Comparison of ENCODE assay signal across 10 mouse cellular contexts in the genomic region with DNA sequence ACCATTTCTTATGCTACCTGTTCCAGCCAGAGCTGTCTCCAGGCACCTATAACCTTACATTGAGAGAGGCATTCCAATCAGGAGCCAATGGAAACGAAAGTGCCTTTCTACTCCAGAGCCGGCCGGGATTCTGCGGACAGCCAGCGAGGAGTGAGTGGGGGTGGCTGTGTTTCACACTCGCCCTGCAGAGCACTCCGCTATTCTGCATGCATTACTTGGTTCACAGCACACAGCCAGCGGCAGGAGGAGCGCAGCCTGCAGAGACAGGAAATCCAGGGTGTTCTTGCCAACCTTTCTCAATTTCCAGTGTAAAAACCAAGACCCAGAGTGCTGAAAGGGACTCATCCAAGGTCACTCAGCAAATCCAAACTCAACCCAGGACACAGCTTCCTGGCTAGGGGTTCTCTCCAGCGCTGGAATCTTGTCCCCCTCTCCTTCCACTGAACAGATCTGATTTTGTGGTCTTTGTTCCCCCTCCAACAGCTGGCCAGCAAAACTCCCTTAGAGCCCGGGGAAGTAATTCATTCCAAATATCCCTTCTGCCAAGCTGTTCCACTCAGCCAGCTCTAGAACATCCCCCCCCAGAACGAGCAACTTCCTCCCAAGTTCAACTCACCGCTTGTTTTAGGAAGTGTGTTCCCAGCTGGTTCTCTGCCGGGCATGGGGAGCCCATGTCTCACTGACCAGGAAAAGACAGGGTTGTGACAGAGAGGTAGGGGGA. TPM values are rescaled to one million over a fixed set of nuclear protein-coding genes. Genes with fewer than 3 reads are reported as not detected.
A peak's percentile ranks its signal among the peaks of the same experiment; 100 is the strongest.
DNase-seq lines count a peak whose midpoint lies in the region; ATAC-seq and TF ChIP-seq lines count a peak whose summit lies in the region.
"Had no signal": no experiment of that assay in that cellular context is flagged by ENCODE, and none has a peak within 500 bp of the region (broad histone marks: within the 10 kb centered on the region; RNA-seq: fewer than 3 reads in every experiment).

No protein-coding gene starts in this region.

- H3K9ac ChIP-seq in kidney, embryonic 15.5 days, result peak overlapping the region; percentile 8; the same call in 1 of the 2 replicates

- no peak overlapping the region for H3K27ac ChIP-seq in kidney, embryonic 15.5 days
- H3K27ac ChIP-seq: left cerebral cortex, adult 2 months; macrophage had no signal

- 17% methylated on average over 14 of the region's 14 CpGs for WGBS in kidney, embryonic 15.5 days

- POLR2A ChIA-PET in Patski (lab: Charles Lee), result no interaction called here

- no peaks in the 10 kb centered on the region for H3K9me3 ChIP-seq in kidney, embryonic 15.5 days (replicated peaks)
- H3K9me3 ChIP-seq: G1E had no signal

- peaks cover 37% of the 10 kb centered on the region for H3K4me1 ChIP-seq in kidney, embryonic 15.5 days

- ATAC-seq in Patski, result peak; percentile 48
- 0 out of 2 replicates have a peak, but pooled peaks have one; percentile 37 for ATAC-seq in kidney, embryonic 15.5 days (replicated peaks; ENCODE audit: low FRiP score)

- peak; percentile 33 for DNase-seq in kidney, adult 11 months
- no peak for DNase-seq in kidney, adult 9 months
- DNase-seq in Muller cell, postnatal 12 days (ENCODE audit: inconsistent ontology term), result peak; percentile 31
- no peak for DNase-seq in Patski (ENCODE audit: low read depth, low spot score)
- no peak for DNase-seq in adrenal gland, adult (ENCODE audit: inconsistent age in 2 of 2, low spot score in 1 of 2)
- no peak for DNase-seq in spleen, postnatal 4 days (ENCODE audit: low spot score in 2 of 2)

- H3K36me3 ChIP-seq in kidney, embryonic 15.5 days, result no peaks in the 10 kb centered on the region
- H3K36me3 ChIP-seq: G1E had no signal

- H3K4me2 ChIP-seq in kidney, embryonic 15.5 days, result peak overlapping the region; percentile 24

- peaks cover 50% of the 10 kb centered on the region for H3K27me3 ChIP-seq in Patski
- H3K27me3 ChIP-seq in kidney, embryonic 15.5 days, result peaks cover 51% of the 10 kb centered on the region

- CTCF ChIA-PET in Patski (lab: Charles Lee), result interaction anchor here (1.4 to 1.6 kb wide), 3 partner anchors 11 to 42 kb away, joined by 3 to 5 read pairs (median 4); no protein-coding TSS in a partner anchor

- no peak for TF ChIP-seq CTCF in Patski (IDR thresholded peaks at IDR 0.05)

- H3K4me3 ChIP-seq in kidney, embryonic 15.5 days (replicated peaks), result no peak overlapping the region
- H3K4me3 ChIP-seq: left cerebral cortex, adult 2 months had no signal

- in situ Hi-C loops in Patski (cut with MboI; ENCODE audit: low pct_unique_long_range_greater_than_20kb), result no loop called here

RNA-seq across cellular contexts. Expression of gene Kcng4, which starts 0.7 kb away (rescaled TPM):
- 0.06 TPM for polyA plus RNA-seq in Patski (2021)
- polyA plus RNA-seq in kidney, embryonic 15.5 days (2015; fragmentation: Nextera tagmentation; extraction: Ambion mirVana), result 0.05 TPM in 1 of 2 replicates, not detected in the other
- polyA plus RNA-seq: G1E, macrophage had no signal

RNA-seq across cellular contexts. Expression of gene Adad2, which starts 22.2 kb away (rescaled TPM):
- polyA plus RNA-seq in Patski (2021), result not detected
- not detected in 2 replicates for polyA plus RNA-seq in kidney, embryonic 15.5 days (2015; fragmentation: Nextera tagmentation; extraction: Ambion mirVana)
- polyA plus RNA-seq: G1E, macrophage had no signal

RNA-seq across cellular contexts. Expression of gene Taf1c, which starts 29.8 kb away (rescaled TPM):
- polyA plus RNA-seq in Patski (2021), result 10.6 TPM
- polyA plus RNA-seq in kidney, embryonic 15.5 days (2015; fragmentation: Nextera tagmentation; extraction: Ambion mirVana), result 10.8 and 12.9 TPM in 2 replicates

RNA-seq across cellular contexts. Expression of gene Wfdc1, which starts 31.4 kb away (rescaled TPM):
- not detected for polyA plus RNA-seq in Patski (2021)
- 2.3 and 3.0 TPM in 2 replicates for polyA plus RNA-seq in kidney, embryonic 15.5 days (2015; fragmentation: Nextera tagmentation; extraction: Ambion mirVana)
- polyA plus RNA-seq: G1E, macrophage had no signal

RNA-seq across cellular contexts. Expression of gene Dnaaf1, which starts 59.7 kb away (rescaled TPM):
- 0.13 TPM for polyA plus RNA-seq in Patski (2021)
- 0.23 and 0.28 TPM in 2 replicates for polyA plus RNA-seq in kidney, embryonic 15.5 days (2015; fragmentation: Nextera tagmentation; extraction: Ambion mirVana)
- polyA plus RNA-seq: macrophage had no signal

Comparison
In these comparisons a context has a peak if more than half of its experiments do, and no peak if none do; other contexts are left out.
1. DNase-seq: peak in kidney, adult 11 months (single experiment) and Muller cell, postnatal 12 days (single experiment); none in kidney, adult 9 months (single experiment), Patski (single experiment), adrenal gland, adult (0 of 2) and spleen, postnatal 4 days (0 of 2).